Mouse (Mus musculus) heart, embryonic 12.5 days (tissue): ENCODE measurements around the gene Aph1a. TPM values are rescaled to one million over a fixed set of nuclear protein-coding genes. Genes with fewer than 3 reads are reported as not detected.
"Not testable (repeated sequence)": the region's sequence is repeated elsewhere in the genome, so short reads cannot be mapped to it uniquely, and the experiment has no call there.

Experiments
- ATAC-seq: fragments of 200-750 bp; cut with Nextera tagmentation; 2 replicates; pipeline ENCODE4 v1.8.0; 2017; ENCODE audit warnings: moderate TSS enrichment, moderate library complexity; ENCODE audit not compliant: insufficient number of reproducible peaks, low FRiP score
- H3K27ac ChIP-seq: fragments of 300-500 bp; sonication (generic); 2 replicates; pipeline ENCODE4 v1.5.1; 2016; ENCODE audit warnings: mild to moderate bottlenecking, moderate library complexity; ENCODE audit not compliant: poor library complexity, severe bottlenecking
- H3K27me3 ChIP-seq: fragments of 300-500 bp; sonication (generic); replicated peaks from 2 replicates; pipeline ENCODE4 v1.6.1; 2016; ENCODE audit warnings: mild to moderate bottlenecking, moderate library complexity
- H3K36me3 ChIP-seq: fragments of 300-500 bp; sonication (generic); 2 replicates; pipeline ENCODE4 v1.6.1; 2016; ENCODE audit warnings: mild to moderate bottlenecking, moderate library complexity
- H3K4me1 ChIP-seq: fragments of 300-500 bp; sonication (generic); replicated peaks from 2 replicates; pipeline ENCODE4 v1.6.1; 2016; ENCODE audit warnings: mild to moderate bottlenecking
- H3K4me2 ChIP-seq: fragments of 300-500 bp; sonication (generic); 2 replicates; pipeline ENCODE4 v1.6.1; 2016; ENCODE audit warnings: mild to moderate bottlenecking, moderate library complexity
- H3K4me3 ChIP-seq: fragments of 300-500 bp; sonication (generic); 2 replicates; pipeline ENCODE4 v1.5.1; 2016; ENCODE audit warnings: mild to moderate bottlenecking
- H3K9ac ChIP-seq: fragments of 300-500 bp; sonication (generic); 2 replicates; pipeline ENCODE4 v1.6.1; 2016; ENCODE audit warnings: mild to moderate bottlenecking, moderate library complexity
- H3K9me3 ChIP-seq: fragments of 300-500 bp; sonication (generic); replicated peaks from 2 replicates; pipeline ENCODE4 v1.6.1; 2016; ENCODE audit warnings: mild to moderate bottlenecking, moderate library complexity
- WGBS: fragments of 180-500 bp; shearing (Covaris S2); methylation state at CpG from one replicate; pipeline ENCODE4 v1.1.7; 2016; 5-methylcytosine and 5-hydroxymethylcytosine counted together
- polyA plus RNA-seq: library from polyadenylated mRNA; unstranded; fragments of >200 nt; fragmentation: Nextera tagmentation; extraction: Ambion mirVana; gene quantifications from 2 replicates; pipeline ENCODE4 v1.2.1, GENCODE M21; 2016

Gene Aph1a
- polyA plus RNA-seq, 1 experiment from 2014 or later = 33.8 TPM

DNA sequence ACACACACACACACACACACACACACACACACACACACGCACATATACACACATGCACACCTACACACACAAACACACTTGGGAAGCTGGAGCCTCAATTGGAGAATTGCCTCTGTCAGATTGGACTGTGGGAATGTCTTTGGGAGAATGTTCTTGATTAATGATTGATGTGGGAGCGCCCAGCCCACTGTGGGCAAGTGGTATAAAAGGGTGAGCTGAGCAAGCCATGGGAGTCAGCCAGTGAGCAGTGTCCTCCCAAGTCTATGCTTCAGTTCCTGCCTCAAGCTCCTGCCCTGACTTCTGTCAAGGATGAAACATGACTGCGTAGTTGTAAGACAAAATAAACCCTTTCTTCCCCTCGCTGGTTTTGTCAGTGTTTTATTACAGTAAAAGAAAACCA, 6.2 kb upstream of the Aph1a start:
- Histone ChIP-seq H3K36me3 (peaks cover 23% of the 10 kb centered on the region), H3K27me3 (no peaks in the 10 kb centered on the region), H3K27ac (no peak overlapping the region), H3K9me3 (no peaks in the 10 kb centered on the region), H3K4me3 (no peak overlapping the region), H3K4me1 (peaks cover 26% of the 10 kb centered on the region), H3K4me2 (no peak overlapping the region), H3K9ac (no peak overlapping the region)
- 74% methylated on average over 4 of the region's 4 CpGs for WGBS
- no peak for ATAC-seq

DNA sequence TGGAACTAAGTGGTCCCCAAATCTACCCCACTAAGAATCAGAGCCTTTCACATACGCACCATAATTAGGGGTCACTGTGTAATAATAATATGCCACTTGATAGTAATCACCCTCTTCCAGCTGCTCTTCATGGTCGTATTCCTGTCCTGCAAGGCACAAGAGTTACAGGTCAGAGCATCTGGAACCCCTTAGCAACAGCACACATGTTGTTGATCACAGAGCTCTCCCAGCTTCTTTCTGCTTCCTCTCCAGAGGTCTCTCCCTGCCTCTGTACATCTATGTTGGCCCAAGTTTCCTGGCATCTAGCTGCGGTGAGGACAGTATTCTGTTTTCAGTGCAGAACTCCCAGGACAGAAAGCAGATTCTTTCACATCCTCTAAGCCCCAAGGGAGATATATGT, 4.1 kb upstream of the Aph1a start:
- Histone ChIP-seq H3K36me3 (peaks cover 18% of the 10 kb centered on the region), H3K27ac (no peak overlapping the region), H3K4me3 (no peak overlapping the region), H3K4me1 (peaks cover 26% of the 10 kb centered on the region), H3K27me3 (no peaks in the 10 kb centered on the region), H3K9me3 (no peaks in the 10 kb centered on the region), H3K4me2 (no peak overlapping the region), H3K9ac (no peak overlapping the region)
- no peak for ATAC-seq
- WGBS = 70% methylated on average over 3 of the region's 3 CpGs

DNA sequence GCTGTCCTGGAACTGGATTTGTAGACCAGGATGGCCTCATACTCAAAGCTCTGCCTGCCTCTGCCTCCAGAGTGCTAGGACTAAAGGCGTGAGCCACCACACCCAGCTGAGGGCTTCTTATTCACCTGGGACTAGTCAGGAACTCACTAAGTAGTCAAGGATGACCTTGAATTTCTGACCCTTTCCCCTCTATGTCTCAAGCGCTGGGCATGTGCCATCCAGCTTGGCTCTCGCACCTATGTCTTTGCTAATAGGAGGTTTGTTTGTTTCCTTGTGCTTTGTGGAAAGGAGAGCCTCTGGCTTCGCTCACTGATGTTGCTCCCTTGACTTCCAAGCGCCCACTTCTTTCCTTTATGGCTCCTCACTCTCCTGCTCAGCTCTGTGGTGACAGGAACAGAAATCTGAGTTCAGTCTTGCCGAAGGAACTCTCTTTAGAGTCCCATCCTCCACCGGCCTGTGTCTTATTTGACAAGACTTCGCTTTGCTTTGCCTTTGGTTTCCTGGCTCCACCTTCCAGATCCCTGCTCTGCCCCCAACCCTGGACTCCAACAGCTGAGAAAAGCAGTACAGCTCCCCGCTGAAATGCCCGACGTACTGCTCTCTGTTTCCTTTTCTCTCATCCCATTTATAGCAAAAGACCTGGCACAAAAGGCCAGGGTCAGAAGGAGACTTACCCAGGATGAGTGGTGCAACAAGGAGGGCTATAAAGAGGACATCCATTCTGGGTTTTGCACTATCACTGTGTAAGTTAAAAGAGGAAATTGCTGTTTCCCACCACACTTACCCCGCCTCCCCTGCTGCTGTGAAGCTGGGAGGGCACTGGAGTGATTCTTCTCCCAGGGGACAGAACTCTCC, 2.3 kb upstream of the Aph1a start, which contains the start of gene BC028528:
TSS of gene BC028528 (minus strand) at position 795 of the 855 bp plus-strand sequence.
- Histone ChIP-seq H3K27ac (peak within 1 kb of the TSS; percentile 90), H3K9me3 (no peaks in the 10 kb centered on the region), H3K4me1 (peaks cover 36% of the 10 kb centered on the region), H3K36me3 (peaks cover 20% of the 10 kb centered on the region), H3K27me3 (no peaks in the 10 kb centered on the region), H3K4me3 (peak within 1 kb of the TSS; percentile 38), H3K9ac (peak within 1 kb of the TSS; percentile 63), H3K4me2 (peak within 1 kb of the TSS; percentile 68)
- 16% methylated on average over 12 of the region's 12 CpGs for WGBS
- 0 out of 2 replicates have a peak, but pooled peaks have one; percentile 44 for ATAC-seq

DNA sequence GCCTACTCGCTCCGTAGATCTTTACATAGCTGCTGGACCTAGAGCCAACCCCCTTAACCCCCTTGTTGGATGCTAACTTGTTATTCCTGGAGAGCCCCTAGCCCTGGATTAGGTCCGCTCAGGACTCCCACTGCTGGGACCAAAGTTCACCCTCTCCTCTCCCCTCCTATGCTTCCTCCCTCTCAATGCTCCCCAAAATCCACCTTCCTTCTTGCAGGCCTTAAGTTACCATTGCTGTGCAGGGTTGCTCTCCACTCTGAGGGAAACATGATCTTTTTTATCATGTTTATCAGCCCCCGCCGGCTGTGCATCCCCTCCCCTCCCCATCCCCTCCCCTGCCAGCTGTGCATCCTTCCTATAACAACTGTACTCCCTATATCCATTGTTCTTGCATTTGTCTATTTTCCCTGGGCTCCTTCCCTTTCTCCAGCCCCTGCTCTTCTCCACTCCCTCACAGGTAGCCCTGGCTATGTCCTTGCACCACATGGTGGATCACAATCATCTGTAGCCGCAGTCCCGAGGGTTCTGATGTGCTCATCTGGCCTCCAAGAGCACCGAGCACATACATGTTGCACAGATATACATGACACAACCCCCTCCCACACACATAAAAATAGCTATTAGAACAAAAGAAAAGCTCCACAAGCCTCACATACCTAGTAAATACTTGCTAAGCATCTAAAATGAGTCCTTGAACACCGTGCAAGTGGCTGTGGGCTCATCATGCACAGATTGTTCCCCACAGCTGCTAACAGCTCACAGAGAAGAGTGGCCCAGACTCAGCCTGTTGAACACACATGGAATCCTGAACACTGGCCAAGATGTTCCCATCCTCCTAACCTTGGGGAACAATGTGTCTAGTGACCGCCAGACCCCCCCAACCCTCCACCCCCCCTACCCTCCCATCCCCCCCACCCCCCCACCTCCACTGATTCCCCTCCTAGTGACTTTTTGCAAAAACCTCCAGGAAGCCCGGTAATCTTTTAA, 1.4 kb upstream of the Aph1a start:
- Histone ChIP-seq H3K4me3 (peak overlapping the region; percentile 38), H3K27me3 (no peaks in the 10 kb centered on the region), H3K27ac (peak overlapping the region; percentile 90), H3K9ac (peak overlapping the region; percentile 63), H3K4me1 (peaks cover 36% of the 10 kb centered on the region), H3K36me3 (peaks cover 14% of the 10 kb centered on the region), H3K4me2 (peak overlapping the region; percentile 68), H3K9me3 (no peaks in the 10 kb centered on the region)
- ATAC-seq = no peak; the same call in 1 of the 2 replicates
- WGBS = 31% methylated on average over 11 of the region's 11 CpGs

DNA sequence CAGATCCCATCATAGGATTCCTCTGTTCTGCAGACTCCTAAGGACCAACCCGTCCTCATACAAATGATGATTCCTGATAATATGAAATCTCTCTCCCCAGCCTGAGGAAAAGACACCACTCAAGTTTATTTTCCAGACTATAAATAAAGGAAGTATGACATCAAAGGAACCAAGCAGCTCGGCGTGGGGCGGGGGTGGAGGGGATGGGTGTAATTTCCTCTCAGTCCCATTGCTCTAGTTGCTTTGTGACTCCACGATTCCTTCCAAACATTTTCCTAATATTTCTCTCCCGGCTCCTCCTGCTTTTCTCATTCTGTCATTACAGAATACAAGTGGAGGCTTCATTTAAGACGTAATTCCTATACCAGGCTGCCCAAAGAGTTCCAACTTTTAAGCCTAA, 643 bp upstream of the Aph1a start:
- peaks cover 36% of the 10 kb centered on the region for H3K4me1 ChIP-seq
- H3K9ac ChIP-seq = peak overlapping the region; percentile 58; the same call in 1 of the 2 replicates
- H3K27me3 ChIP-seq = no peaks in the 10 kb centered on the region
- H3K4me3 ChIP-seq = peak overlapping the region; percentile 77
- peak overlapping the region; percentile 88 for H3K27ac ChIP-seq
- ATAC-seq = no peak
- peaks cover 14% of the 10 kb centered on the region; the same call in 1 of the 2 replicates for H3K36me3 ChIP-seq
- peak overlapping the region; percentile 68 for H3K4me2 ChIP-seq
- no peaks in the 10 kb centered on the region for H3K9me3 ChIP-seq
- 18% methylated on average over 7 of the region's 7 CpGs for WGBS

DNA sequence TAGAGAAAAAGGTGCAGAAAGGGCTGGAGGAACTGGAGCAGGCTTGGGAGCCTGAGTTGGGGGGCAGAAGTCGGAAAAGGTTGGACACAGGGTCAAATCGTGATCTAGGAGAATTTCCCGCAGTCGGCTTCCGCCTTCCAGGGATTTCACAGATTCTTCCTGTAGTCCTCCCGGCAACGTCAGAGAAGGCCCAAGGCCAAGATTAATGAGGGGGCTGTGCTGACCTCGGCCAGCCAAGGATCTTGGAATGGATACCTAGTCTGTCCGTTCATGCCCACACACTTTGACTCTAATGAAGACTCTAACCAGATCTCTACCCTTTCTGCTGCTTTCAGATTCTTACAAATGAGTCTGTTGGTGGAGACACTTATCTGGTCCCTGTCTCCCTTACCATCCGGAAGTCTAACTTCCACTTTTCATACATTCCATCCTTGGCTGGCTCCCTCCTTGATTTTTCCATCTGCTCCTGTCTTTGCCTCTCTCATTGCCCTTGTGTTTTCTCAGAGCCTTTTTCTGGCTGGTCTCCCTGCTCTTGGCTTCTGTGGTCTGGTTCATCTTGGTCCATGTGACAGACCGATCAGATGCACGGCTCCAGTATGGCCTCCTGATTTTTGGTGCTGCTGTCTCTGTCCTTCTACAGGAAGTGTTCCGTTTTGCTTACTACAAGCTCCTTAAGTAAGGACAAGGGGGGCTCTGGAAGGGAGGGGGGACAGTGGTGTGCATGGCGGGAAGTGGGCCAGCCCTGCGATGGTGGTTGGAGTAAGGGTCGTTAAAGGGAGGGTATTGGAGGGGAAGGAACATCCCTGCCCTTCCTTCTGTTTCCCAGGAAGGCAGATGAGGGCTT, 770 bp downstream of the Aph1a start:
- WGBS = 8% methylated on average over 16 of the region's 16 CpGs
- 0 out of 2 replicates have a peak, but pooled peaks have one; percentile 3 for ATAC-seq
- H3K4me1 ChIP-seq = peaks cover 36% of the 10 kb centered on the region
- H3K9me3 ChIP-seq = no peaks in the 10 kb centered on the region
- peak overlapping the region; percentile 83 for H3K9ac ChIP-seq
- no peaks in the 10 kb centered on the region for H3K27me3 ChIP-seq
- peak overlapping the region; percentile 83 for H3K4me2 ChIP-seq
- peak overlapping the region; percentile 88 for H3K27ac ChIP-seq
- peaks cover 19% of the 10 kb centered on the region; the same call in 1 of the 2 replicates for H3K36me3 ChIP-seq
- H3K4me3 ChIP-seq = peak overlapping the region; percentile 77

DNA sequence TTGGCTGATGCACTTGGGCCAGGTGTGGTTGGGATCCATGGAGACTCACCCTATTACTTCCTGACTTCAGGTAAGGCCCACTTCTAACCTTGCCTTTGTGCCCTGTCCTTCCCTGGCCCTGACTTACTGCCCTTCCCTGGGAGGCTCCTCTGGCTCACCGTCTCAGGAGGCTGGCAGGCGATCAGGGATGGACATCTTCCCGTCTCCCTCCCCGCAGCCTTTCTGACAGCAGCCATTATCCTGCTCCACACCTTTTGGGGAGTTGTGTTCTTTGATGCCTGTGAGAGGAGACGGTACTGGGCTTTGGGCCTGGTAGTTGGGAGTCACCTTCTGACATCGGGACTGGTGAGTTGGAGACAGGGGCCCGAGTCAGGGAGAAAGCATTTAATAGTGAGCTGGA, 1.7 kb downstream of the Aph1a start:
- Histone ChIP-seq H3K9ac (0 out of 2 replicates have a peak overlapping the region, but pooled peaks have one; percentile 8), H3K4me1 (peaks cover 33% of the 10 kb centered on the region), H3K36me3 (peaks cover 19% of the 10 kb centered on the region; the same call in 1 of the 2 replicates), H3K4me2 (peak overlapping the region; percentile 83)
- 81% methylated on average over 7 of the region's 7 CpGs for WGBS
- H3K27me3 ChIP-seq, H3K9me3 ChIP-seq, H3K4me3 ChIP-seq, H3K27ac ChIP-seq, ATAC-seq: not testable (repeated sequence)

DNA sequence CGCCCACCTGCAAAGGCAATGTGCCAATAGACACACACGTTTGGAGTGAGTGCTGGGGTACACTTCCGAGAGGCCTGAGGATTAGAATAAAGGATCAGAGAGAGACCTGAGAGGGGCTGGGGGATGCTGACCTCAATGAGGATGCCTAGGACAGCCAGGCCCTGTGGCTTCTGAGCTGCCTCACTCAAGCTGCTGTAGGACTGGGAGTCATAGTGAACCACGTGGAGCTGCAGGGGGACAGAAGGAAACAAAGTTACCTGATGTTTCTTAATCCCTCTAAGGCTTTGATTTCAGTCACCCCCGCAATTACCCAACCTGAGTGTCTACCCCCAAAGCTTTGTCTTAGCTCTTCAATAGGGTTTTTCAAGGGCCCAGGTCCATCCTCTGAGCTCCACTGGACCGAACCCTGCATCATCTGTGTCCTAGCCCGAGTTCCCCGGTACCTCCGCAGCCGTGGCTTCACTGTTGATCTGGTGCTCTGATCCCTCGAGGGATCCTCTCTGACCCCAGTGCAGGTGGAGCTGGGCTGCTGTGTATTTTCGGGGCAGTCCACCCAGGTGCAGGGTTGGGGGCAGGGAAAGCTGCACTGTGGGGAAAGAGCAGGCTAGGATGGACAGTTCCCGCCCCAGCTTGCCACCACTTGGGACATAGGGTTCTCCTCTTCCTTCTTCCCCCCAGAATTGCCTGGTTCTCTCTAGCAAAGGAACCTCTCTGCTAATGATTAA, 6.2 kb downstream of the Aph1a start:
- Histone ChIP-seq H3K36me3 (peaks cover 19% of the 10 kb centered on the region; the same call in 1 of the 2 replicates), H3K9ac (no peak overlapping the region), H3K4me1 (peaks cover 35% of the 10 kb centered on the region), H3K4me2 (no peak overlapping the region), H3K27ac (no peak overlapping the region), H3K9me3 (no peaks in the 10 kb centered on the region), H3K4me3 (no peak overlapping the region), H3K27me3 (no peaks in the 10 kb centered on the region)
- WGBS = 74% methylated on average over 13 of the region's 13 CpGs
- no peak for ATAC-seq

DNA sequence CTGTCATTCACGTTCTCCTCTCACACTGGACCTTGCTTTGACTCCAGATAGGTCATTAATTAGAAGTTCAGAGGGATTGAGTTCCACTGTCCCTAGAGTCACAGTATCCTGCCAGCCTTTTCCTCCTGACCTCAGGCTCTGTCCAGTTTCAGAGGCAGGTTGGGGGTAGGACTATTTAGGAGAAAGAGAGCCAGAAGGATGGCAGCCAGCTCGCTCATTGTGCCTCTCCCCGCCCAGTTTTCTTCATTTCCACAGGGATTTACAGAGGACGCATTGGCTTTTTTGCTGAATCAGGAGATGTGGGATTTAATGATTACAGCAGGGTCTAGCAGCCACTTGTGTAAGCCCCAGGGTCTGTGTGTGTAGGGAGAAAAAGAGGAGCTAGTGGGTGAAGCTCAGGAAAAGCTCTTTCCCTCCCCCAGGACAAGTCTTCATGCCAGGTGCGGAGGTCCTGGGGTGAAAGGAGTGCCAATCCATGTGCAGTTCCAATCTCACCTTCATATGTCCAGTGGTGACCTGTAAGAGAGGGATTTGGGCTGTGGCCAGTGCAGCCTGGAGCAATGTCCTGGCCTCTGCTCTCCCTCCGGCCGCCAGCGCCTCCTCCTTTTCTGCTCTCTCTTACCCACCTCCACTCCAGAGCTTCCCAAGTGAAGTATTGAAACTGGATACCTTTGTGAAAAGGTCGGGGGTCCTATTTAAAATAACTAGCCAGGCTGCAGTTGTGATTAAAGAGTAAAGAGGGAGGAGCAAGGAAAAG, 8.0 kb downstream of the Aph1a start:
- Histone ChIP-seq H3K36me3 (peaks cover 12% of the 10 kb centered on the region; the same call in 1 of the 2 replicates), H3K4me1 (peaks cover 44% of the 10 kb centered on the region), H3K4me2 (peak overlapping the region; percentile 73), H3K27ac (peak overlapping the region; percentile 66; the same call in 1 of the 2 replicates), H3K9ac (peak overlapping the region; percentile 46), H3K4me3 (no peak overlapping the region), H3K9me3 (no peaks in the 10 kb centered on the region), H3K27me3 (no peaks in the 10 kb centered on the region)
- no peak for ATAC-seq
- WGBS = 59% methylated on average over 9 of the region's 9 CpGs
